Mouse (Mus musculus) effector memory CD4-positive, alpha-beta T cell, adult 7 months (primary cell): Measurements from ENCODE around the gene Ceacam19. TPM values are rescaled to one million over a fixed set of nuclear protein-coding genes. Genes with fewer than 3 reads are reported as not detected.

Experiments
- polyA plus RNA-seq: library from polyadenylated mRNA; unstranded; fragments of 100-300 nt; shearing (Covaris generic); gene quantifications from one replicate; pipeline ENCODE4 v1.2.1, GENCODE M21; 2017

Gene Ceacam19
- polyA plus RNA-seq: not detected

GRCm38 (mm10) chr7:19887849-19888248, at the start of gene Ceacam19:
Gene Ceacam19 (minus strand): TSS chr7:19887965.

DNA sequence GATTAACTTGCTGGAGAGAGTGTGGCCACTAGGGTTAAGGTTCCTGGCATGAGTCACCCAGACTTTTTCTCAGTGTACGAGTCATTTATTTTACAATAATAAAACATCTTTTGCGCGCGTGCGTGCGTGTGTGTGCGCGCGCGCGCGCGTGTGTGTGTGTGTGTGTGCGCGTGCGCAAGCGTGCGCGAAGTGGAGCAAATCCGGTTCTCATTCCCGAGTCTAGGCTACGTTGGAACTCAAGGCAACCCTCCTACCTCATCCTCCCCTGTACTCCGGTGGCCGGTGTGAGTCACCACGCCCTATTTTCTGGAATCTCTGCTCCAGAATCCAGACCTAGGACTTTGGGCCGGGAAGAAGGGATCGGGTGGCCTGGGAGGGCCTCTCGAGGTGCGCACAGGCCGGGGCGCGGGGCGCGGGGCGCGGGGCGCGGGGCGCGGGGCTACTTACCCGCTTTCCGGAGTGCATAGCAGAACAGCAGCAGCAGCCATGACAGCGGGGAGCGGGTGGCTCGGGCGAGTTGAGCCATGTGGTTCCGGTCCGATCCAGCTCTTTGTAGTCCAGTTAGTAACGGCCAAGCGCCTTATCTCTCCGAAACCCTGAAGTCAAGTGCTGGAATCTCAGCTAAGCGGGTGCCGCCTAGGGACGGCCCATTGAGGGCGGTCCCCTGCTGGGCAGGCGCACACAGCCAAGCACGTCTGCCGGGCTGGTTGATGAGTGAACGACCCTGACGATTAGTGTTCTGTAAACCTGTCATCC, 32.9 kb upstream of the Ceacam19 start, which contains the start of gene Pvr:
Gene Pvr, minus strand, starts transcription at position 655 of the 756 bp plus-strand sequence.

GRCm38 (mm10) chr7:19861199-19861598, 26.6 kb downstream of the Ceacam19 start, which contains the start of gene Ceacam16:
Gene Ceacam16 (minus strand): TSS chr7:19861299.

DNA sequence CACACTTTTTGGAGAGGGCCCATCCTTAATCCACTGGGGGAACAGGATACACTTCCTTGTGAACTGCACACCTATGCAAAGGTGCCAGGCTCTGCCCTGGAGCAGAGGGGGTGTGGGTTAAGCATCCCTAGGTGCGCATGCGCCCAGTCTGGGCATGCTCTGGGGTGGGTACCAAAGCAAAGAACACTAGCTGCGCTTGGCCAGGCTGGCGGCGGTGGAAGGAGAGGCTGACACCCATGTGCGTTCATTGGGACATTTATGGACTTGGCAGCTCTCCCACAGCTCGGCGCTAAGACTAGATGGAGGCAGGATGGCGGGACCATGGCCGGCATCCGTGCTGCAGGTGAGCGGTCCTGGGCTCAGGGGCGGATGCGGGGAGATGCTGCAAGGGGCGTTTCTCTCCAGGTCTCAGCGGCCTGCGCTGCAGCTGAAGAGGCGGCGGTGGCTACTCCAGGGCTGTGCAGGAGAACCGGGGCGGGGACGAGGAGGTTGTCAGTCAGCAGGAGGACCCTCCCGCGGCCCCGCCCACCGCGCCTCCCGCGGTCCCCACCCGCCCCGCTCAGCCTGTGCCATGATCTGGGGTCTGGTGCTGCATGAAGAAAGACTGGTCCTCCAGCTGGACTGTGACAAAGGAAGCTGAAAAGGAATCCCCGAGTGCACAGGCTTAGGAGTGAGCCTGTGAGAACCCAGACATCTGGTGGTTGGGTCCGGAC, 35.8 kb downstream of the Ceacam19 start, which contains the start of gene Gm19345:
Gene Gm19345, plus strand, starts transcription at position 146 of the 713 bp plus-strand sequence.

Other genes with a start within 250 kb of the Ceacam19 start
- gene Clptm1, start 222.9 kb downstream of the Ceacam19 start, polyA plus RNA-seq: 121 TPM
- not detected for gene Apoc2, start 210.0 kb downstream of the Ceacam19 start, polyA plus RNA-seq
- gene Gm44805, start 206.5 kb downstream of the Ceacam19 start, polyA plus RNA-seq: not detected
- gene Apoc4, start 206.5 kb downstream of the Ceacam19 start, polyA plus RNA-seq: 0.18 TPM
- gene Apoc1, start 195.3 kb downstream of the Ceacam19 start, polyA plus RNA-seq: not detected
- 1.3 TPM for gene Apoe, start 188.8 kb downstream of the Ceacam19 start, polyA plus RNA-seq
- 63.8 TPM for gene Tomm40, start 172.5 kb downstream of the Ceacam19 start, polyA plus RNA-seq
- not detected for gene Nectin2, start 137.5 kb downstream of the Ceacam19 start, polyA plus RNA-seq
- 0.65 TPM for gene Bcam, start 116.9 kb downstream of the Ceacam19 start, polyA plus RNA-seq
- gene Cblc, start 91.2 kb downstream of the Ceacam19 start, polyA plus RNA-seq: not detected
- 199 TPM for gene Bcl3, start 65.2 kb downstream of the Ceacam19 start, polyA plus RNA-seq
- not detected for gene Gm19345, start 36.0 kb downstream of the Ceacam19 start, polyA plus RNA-seq
- gene Ceacam16, start 26.7 kb downstream of the Ceacam19 start, polyA plus RNA-seq: not detected
- gene Pvr, start 33.2 kb upstream of the Ceacam19 start, polyA plus RNA-seq: 42.3 TPM
- gene Igsf23, start 62.8 kb upstream of the Ceacam19 start, polyA plus RNA-seq: 0.94 TPM
- 0.18 TPM for gene Ceacam20, start 77.4 kb upstream of the Ceacam19 start, polyA plus RNA-seq
- gene Nlrp9b, start 103.5 kb upstream of the Ceacam19 start, polyA plus RNA-seq: 0.26 TPM
- 0.87 TPM for gene Vmn1r91, start 211.7 kb upstream of the Ceacam19 start, polyA plus RNA-seq
- not detected for gene Gm16442, start 234.6 kb upstream of the Ceacam19 start, polyA plus RNA-seq